Mouse (Mus musculus) embryo, embryonic 11.5 days (tissue): ENCODE measurements around the gene Mrc2.

Experiments used
- DNase-seq: peaks from one replicate; pipeline ENCODE4 v3.0.0-alpha.2; 2012; ENCODE audit warnings: low read depth, low spot score

Mrc2 gene

GRCm38 (mm10) chr11:105349780-105350324 is 57.4 kb downstream of the Mrc2 start:
- DNase-seq = no peak

DNA sequence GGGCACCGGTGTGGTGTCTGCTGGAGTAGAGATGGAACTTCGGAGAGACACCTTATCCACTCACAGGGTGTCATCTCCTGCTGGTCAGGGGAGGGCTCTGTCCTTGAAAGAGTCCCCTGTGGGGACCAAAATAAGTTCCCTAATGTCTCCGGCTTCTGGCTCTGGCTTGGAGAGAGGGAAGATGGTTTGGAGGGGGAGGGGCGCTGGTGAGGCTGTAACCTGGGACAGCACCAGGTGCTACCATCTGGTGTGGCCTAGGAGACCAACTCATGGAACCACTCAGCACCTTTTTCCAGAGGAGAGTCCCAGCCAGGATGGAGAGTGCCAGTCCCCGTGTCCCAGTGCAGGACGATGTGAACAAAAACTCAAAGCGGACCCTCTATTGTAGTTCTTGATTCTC is 58.2 kb downstream of the Mrc2 start:
- DNase-seq = no peak

- DNase-seq = no peak
Measured at GRCm38 (mm10) chr11:105352152-105352551, 59.7 kb downstream of the Mrc2 start.

- no peak for DNase-seq
Measured at GRCm38 (mm10) chr11:105352954-105353890, 60.8 kb downstream of the Mrc2 start.

DNA sequence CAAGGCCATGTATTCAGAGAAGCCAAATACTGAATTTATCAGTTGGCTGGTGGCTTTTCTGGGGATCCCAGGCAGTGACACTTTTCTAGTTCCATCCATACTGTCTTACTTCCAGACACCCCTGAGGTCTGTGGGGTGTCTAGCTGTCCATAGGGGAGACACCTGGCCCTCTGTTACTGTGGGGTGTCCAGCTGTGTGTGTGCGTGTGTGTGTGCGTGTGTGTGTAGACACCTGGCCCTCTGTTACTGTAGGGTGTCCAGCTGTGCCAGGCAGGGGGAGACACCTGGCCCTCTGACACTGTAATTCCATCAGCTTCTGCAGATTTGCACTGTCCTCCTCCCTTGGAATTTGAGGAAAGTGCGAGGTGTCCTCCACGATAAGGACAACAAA is 61.4 kb downstream of the Mrc2 start:
- DNase-seq = no peak

- DNase-seq = no peak
Measured at GRCm38 (mm10) chr11:105356301-105356700, 63.9 kb downstream of the Mrc2 start.

DNA sequence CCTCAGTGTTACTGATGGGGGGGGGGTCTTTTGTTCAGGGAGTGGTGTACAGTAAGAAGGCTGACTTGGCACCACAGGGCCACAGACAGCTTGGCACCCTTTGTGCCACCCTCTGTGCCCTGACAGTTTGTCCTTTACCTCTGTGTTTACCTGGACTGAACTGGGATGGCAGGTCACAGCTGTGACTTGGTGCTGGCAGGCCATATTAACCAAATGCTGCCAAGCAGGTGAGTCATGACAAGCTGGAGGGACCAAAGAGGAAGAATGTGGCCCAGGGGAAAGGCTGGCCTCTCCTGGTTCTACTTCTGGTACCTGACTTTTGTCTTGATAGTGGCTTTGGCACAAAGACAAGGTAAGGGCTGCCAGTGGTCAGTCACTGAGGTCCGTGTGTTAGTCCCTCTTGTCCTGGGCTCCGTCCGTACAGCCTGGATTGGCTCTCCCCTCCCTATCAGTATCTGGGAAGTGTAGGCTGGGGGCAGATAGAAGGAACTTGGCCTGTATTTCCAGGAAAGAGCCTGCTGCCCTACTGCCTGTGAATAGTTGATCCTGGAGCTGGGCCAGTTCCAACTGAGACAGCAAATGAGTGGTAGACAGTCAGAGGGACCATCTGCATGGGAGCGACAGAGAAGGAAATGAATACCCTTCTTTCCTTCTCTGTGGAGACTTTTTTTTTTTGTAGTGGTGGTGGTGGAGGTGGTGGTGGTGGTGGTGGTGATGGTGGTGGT is 69.8 kb downstream of the Mrc2 start:
- no peak for DNase-seq

DNA sequence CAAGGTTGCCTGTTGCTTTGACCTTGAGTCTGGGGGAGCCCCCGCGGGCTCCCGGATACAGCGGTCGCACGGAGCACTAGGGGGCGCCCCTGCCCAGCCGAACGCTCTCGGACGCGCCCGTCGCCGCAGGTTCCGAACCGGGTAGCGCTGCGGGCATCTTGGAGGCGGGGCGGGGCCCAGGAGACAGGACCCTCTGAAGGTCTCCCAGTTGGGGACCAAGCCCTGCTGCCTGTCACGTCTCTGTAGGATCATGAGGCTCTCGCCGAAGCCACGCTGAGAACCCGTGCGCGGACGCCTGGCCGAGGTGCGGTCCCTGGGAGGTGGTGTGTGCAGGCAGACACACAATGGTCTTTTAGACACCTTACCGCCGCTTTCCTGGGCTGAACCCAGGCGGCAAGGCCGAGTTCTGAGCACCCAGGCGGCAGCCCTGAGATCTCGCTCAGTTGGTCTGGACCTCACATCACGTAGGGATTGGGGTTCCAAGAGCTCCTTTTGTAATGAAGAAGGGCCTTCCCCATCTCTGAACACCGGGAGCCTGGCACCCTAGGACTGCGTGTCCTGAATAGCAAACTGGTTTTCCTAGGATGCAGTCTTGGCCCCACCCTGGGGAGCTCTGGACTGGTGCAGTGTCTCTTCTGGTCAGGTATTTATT is 70.6 kb downstream of the Mrc2 start:
- peak; percentile 61 for DNase-seq

GRCm38 (mm10) chr11:105363598-105364385 is 71.3 kb downstream of the Mrc2 start:
- no peak for DNase-seq

DNA sequence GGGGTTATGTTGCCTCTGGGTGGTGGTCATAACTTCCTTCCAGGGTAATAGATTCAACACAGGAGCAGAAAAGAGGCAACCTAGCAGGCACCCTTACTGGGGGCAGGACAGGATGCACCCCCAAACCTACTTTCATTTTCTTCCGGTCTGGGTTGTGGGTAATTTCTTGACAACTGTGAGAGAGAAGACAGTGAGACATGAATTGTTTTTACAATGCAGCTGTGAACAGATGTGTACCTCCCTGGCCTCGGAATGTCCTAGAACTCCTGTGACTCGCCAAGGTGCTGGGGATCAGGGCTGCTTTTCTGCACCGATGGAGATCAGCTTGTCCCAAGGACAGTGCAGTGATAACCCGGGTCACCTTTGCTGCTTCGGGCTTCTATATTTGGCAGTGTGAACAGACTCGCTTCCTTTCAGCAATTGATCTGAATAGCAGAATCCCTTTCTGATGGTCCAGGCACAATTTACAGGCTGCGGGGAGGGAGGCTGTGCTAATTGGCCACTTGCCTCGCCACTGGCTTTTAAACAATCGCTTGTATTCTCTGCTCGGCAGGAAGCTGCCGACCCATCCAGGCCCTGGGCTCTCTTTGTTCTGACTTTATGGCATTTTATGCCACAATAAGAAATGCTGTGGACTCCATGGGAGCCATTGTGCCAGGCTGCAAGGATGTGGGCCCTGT is 72.1 kb downstream of the Mrc2 start:
- DNase-seq = no peak

DNA sequence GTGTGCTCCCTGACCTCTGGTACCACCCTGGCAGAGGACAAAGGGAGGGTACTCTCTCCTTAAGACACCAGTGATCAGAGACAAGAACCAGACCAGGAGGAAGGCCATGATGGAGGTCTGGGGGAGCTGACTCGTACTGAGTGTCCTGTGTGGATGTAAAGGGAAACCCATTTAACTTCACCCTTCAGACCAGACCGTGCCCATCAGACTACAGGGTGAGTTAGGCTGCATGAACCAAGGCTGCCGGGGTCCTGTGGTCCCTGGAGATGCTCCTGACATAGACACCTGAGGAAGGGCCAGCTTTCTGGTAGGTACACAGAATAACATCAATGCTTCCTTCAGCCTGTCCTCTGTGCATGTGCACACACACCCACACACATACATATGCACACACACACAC is 73.2 kb downstream of the Mrc2 start:
- DNase-seq = no peak

DNA sequence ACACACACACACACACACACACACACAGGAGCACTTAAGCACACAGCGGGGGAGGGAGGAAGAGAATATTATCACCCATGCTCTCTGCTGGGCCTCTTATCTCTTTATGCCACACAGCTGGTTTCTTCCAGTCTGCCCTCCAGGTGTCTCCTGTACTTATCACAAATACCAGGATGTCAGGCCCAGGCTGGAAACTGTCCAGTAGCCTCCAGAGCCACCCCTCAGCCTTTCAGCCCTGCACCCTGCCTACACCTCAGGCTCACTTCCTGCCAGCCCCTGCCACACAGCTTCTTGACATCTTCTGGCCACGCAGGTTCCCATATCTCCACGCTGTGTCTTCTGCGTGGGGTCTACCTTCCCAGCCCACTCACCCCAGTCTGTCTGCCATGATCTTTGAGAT is 73.6 kb downstream of the Mrc2 start:
- no peak for DNase-seq

DNA sequence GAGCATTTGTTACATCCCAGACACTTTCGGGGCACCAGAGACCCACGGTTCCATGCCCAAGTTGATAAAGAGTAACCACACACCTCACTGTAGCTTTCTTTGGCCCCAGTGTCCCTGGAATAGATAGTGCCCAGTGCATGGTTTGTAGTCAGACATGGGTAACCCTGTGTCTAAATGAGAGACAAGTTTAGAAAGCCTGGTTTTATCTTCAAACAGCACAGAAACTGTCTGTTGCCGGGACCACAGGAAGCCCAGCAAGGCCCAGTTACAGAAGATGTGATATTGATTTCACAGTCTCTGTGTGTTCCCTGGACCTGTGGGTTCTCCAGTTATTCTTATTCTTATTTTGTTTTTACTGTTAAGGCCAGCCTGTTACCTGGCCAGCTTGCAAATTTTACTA is 74.7 kb downstream of the Mrc2 start:
- no peak for DNase-seq

DNA sequence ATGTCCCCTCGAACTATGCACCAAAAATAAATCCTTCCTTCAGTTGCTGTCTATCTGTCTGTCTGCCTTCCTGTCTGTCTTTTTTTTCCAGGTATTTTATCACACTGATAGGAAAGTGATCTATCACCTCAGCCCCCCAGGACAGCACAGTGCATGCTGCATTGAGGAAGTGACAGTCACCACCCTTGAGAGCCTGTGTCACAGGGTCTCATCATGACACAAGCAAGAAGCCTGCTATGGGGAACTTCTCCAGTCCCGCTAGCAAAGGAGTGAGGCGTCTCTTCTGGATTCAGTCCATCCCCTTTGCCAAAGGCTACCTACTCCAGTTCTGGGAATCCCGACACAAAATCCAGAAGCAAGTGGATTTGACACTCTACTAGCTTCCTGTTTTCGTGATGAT is 76.4 kb downstream of the Mrc2 start:
- DNase-seq = no peak

- DNase-seq = no peak
Measured at GRCm38 (mm10) chr11:105369526-105370386, 77.3 kb downstream of the Mrc2 start.

DNA sequence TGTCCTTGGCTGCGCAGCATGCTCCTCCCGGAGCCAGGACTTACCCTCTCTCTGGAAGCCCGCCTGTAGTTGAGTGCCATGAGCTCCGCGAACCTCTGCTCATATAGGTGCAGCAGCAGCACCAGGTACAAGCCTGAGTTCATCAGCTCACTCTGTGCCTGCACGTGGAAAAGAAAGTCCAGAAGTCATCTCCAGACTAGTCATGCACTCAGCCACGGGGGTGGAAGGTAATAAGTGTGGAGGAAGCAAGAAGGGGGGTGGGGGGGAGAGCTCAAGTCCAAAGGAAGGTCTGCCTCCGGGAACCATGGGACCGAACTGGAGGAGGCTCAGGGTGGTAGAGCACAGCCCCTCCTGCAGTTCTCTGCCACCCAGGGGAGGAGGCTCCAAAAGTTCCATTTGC is 79.4 kb downstream of the Mrc2 start:
- DNase-seq = no peak

GRCm38 (mm10) chr11:105373881-105374280 is 81.4 kb downstream of the Mrc2 start:
- no peak for DNase-seq

DNA sequence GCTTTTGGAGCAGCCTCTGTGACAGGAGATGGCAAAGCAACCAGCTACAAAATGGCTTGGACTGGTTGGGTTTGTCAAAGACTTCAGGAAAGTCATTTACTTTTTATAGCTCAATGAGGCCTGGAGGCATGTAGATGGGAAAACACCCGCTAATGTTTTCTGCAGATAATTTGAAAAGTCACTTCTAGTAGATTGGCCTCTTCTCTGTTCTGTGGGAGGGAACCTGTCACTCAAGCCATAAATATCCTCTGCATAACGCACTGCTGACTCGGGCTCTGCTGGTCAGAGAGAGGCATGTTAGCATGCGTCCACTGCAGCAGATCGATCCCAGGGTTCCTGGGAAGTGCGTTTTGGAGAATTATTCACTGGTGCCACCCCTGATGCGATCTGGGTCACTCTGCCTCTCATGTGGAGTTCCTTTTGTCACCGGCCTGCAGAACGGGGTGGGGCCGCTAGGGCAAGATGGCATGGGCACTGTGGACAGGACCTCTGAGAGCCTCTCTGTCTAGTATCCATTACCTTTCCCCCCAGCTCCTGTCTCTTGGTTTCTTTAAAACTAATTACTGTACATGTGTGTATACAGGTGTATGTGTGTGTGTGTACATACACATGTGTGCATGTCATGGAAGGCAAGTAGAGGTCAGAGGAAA is 82.2 kb downstream of the Mrc2 start:
- no peak for DNase-seq

DNA sequence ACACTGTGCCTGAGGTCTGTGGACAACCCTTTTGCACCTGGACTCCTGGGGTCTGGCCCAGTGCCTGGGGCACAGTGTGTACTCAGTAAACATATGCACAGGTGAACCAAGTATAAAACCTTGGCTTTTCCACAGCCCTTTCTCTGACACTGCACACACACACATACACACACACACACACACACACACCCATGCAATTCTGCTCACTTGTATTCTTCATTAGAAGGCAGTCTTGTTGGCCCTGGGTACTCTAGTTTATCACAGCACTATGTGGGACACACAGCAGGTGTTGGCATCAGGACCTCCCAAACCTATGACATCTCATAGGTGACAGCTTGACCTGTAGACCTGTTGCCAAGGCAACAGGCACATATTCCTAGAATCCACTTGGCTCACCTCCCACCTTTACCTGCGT is 83.4 kb downstream of the Mrc2 start:
- no peak for DNase-seq
